Comparison of ENCODE assay signal across 15 mouse cellular contexts in the genomic region with DNA sequence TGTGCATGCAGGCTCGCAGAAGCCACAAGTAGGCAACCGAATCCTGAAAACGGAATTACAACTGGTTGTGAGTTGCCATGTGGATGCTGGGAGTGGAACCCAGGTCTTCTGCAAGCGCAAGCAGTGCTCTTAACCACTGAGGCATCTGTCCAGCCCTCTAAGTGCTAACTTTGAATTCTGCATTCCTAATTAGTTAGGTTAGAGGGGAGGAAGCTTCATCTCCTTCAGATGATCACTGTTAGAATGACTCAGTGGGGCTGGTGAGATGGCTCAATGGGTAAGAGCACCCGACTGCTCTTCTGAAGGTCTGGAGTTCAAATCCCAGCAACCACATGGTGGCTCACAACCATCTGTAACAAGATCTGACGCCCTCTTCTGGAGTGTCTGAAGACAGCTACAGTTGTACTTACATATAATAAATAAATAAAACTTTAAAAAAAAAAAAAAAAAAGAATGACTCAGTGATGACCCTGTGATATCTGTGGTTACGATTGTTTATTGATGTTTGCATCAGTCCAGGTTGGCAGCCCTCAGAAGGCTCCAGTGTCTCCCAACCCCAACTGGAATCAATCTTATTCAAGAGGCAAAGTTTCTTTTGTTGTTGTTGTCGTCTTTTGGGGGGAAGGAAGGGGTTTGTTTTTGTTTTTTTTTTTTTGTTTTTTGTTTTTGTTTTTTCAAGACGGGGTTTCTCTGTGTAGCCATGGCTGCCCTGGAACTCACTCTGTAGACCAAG. TPM values are rescaled to one million over a fixed set of nuclear protein-coding genes. Genes with fewer than 3 reads are reported as not detected.
DNase-seq lines count a peak whose midpoint lies in the region; TF ChIP-seq lines count a peak whose summit lies in the region.
"Not testable (repeated sequence)": the region's sequence is repeated elsewhere in the genome, so short reads cannot be mapped to it uniquely, and the experiment has no call there.
"Had no signal": no experiment of that assay in that cellular context is flagged by ENCODE, and none has a peak within 500 bp of the region (broad histone marks: within the 10 kb centered on the region; RNA-seq: fewer than 3 reads in every experiment).

No protein-coding gene starts in this region.

- H3K9me3 ChIP-seq in CH12.LX (replicated peaks; ENCODE audit: low read length); MEL (replicated peaks; ENCODE audit: insufficient read depth, low read length): not testable (repeated sequence)

- not testable (repeated sequence) for H3K4me3 ChIP-seq in CH12.LX (replicated peaks in 1 of 3; ENCODE audit: low read depth in 2 of 3, low read length in 2 of 3, poor library complexity in 1 of 3); MEL (ENCODE audit: control insufficient read depth in 1 of 2, insufficient read depth in 1 of 2, low read depth in 2 of 2, low read length in 2 of 2); gastrocnemius, adult 2 months; myocyte

- H3ac ChIP-seq in myocyte (ENCODE audit: control insufficient read depth, insufficient read length) = not testable (repeated sequence)

- H3K79me2 ChIP-seq in CH12.LX (replicated peaks; ENCODE audit: control insufficient read depth, extremely low read depth, insufficient read depth, poor library complexity, severe bottlenecking); MEL (ENCODE audit: control insufficient read depth, insufficient read depth, low read length, poor library complexity); myocyte (ENCODE audit: control insufficient read depth, insufficient read depth): not testable (repeated sequence)

- not testable (repeated sequence) for TF ChIP-seq RAD21 in CH12.LX (IDR thresholded peaks at IDR 0.05; ENCODE audit: low read depth, low read length); MEL (IDR thresholded peaks at IDR 0.05; ENCODE audit: low read depth, low read length)

- in situ Hi-C loops in CH12.LX (cut with MboI; ENCODE audit: low pct_ligation_motif_present, low pct_unique_long_range_greater_than_20kb, low sequenced_read_pairs) = not testable (repeated sequence)

- H3K27me3 ChIP-seq in CH12.LX (replicated peaks); MEL (ENCODE audit: control insufficient read depth in 1 of 2, insufficient read depth in 2 of 2, low read length in 2 of 2); myocyte (ENCODE audit: control insufficient read depth, insufficient read depth, insufficient read length): not testable (repeated sequence)

- H3K9ac ChIP-seq in CH12.LX (ENCODE audit: insufficient read depth, low read depth); MEL (ENCODE audit: control insufficient read depth, low read depth, low read length, poor library complexity, severe bottlenecking): not testable (repeated sequence)

- H3K4me2 ChIP-seq in CH12.LX (ENCODE audit: insufficient read depth, low read depth, poor library complexity, severe bottlenecking); myocyte (ENCODE audit: low read depth): not testable (repeated sequence)

- peaks cover 0 to 11% of the 10 kb centered on the region in 2 experiments; a peak in 1 of 4 replicates for H3K4me1 ChIP-seq in CH12.LX (ENCODE audit: control insufficient read depth in 1 of 2, insufficient read depth in 2 of 2)
- H3K4me1 ChIP-seq in MEL (ENCODE audit: control insufficient read depth in 1 of 2, insufficient read depth in 2 of 2, low read length in 2 of 2) = not testable (repeated sequence)

- dilution Hi-C loops in CH12.LX (cut with MboI; ENCODE audit: extremely low pct_ligation_motif_present, extremely low pct_unique_long_range_greater_than_20kb, low sequenced_read_pairs) = not testable (repeated sequence)

- H3K36me3 ChIP-seq in CH12.LX (replicated peaks in 1 of 2; ENCODE audit: control insufficient read depth in 1 of 2, insufficient read depth in 1 of 2, low read length in 1 of 2); MEL (ENCODE audit: control insufficient read depth in 1 of 2, insufficient read depth in 2 of 2, low read length in 2 of 2); myocyte (ENCODE audit: control insufficient read depth, insufficient read depth): not testable (repeated sequence)

- intact Hi-C loops in gastrocnemius, adult 2 months (cut with DNase I) = not testable (repeated sequence)

- TF ChIP-seq CTCF in CH12.LX (conservative IDR thresholded peaks at IDR 0.05 in 1 of 2, IDR thresholded peaks at IDR 0.05 in 1 of 2; ENCODE audit: low read depth in 2 of 2, low read length in 2 of 2); MEL (IDR thresholded peaks at IDR 0.05 in 2 of 3, conservative IDR thresholded peaks at IDR 0.05 in 1 of 3; ENCODE audit: control insufficient read depth in 1 of 3, insufficient read depth in 1 of 3, low read depth in 2 of 3, low read length in 3 of 3, poor library complexity in 1 of 3, severe bottlenecking in 1 of 3); gastrocnemius, adult 2 months (IDR thresholded peaks at IDR 0.05): not testable (repeated sequence)

- H3K27ac ChIP-seq in CH12.LX (ENCODE audit: insufficient read depth, low read depth); MEL (ENCODE audit: control insufficient read depth, low read depth, low read length): not testable (repeated sequence)
- peak overlapping the region; percentile 70; the same call in 1 of the 2 replicates for H3K27ac ChIP-seq in gastrocnemius, adult 2 months

- DNase-seq in 3134 (ENCODE audit: extremely low read depth, insufficient read length, low spot score) = peak; percentile 70
- peak; percentile 74 for DNase-seq in 3T3-L1 (ENCODE audit: low read depth, low spot score)
- not testable (repeated sequence) for DNase-seq in CH12.LX (ENCODE audit: extremely low read depth); MEL (ENCODE audit: low read depth, low spot score); gastrocnemius, adult 2 months
- peak; percentile 64 for DNase-seq in NIH3T3 (ENCODE audit: low read depth)

- not testable (repeated sequence) for TF ChIP-seq POLR2A in CH12.LX (IDR thresholded peaks at IDR 0.05; ENCODE audit: low read depth, low read length); MEL (IDR thresholded peaks at IDR 0.05; ENCODE audit: control insufficient read depth in 1 of 2, insufficient read depth in 1 of 2, low read depth in 1 of 2, low read length in 2 of 2, poor library complexity in 1 of 2); myocyte (IDR thresholded peaks at IDR 0.05; ENCODE audit: insufficient read length, low read depth)

- TF ChIP-seq EP300 in CH12.LX (IDR thresholded peaks at IDR 0.05; ENCODE audit: low read length); MEL (IDR thresholded peaks at IDR 0.05; ENCODE audit: low read depth in 1 of 2, low read length in 2 of 2): not testable (repeated sequence)

TF ChIP-seq in CH12.LX, 34 proteins besides CTCF, POLR2A, EP300 and RAD21:
- peak; percentile 83 for TF ChIP-seq TBP (conservative IDR thresholded peaks at IDR 0.05; ENCODE audit: low read depth, low read length)

TF ChIP-seq in MEL, 35 proteins besides CTCF, POLR2A, EP300 and RAD21:
- TF ChIP-seq TBP (IDR thresholded peaks at IDR 0.05; ENCODE audit: low read depth, low read length) = peak; percentile 82

TF ChIP-seq in myocyte, 11 proteins besides CTCF, POLR2A, EP300 and RAD21:
- TF ChIP-seq CEBPB (IDR thresholded peaks at IDR 0.05; ENCODE audit: insufficient read depth, poor library complexity, severe bottlenecking) = 0 out of 2 replicates have a peak, but pooled peaks have one; percentile 8

RNA-seq across cellular contexts. Expression of a gene that starts 20.1 kb away (rescaled TPM):
- total RNA-seq in CH12.LX (2012; rRNA removed) (571 and 589 TPM in 2 replicates), CH12.LX (2014; rRNA removed) (281 and 297 TPM in 2 replicates), MEL (2012; rRNA removed) (513 and 583 TPM in 2 replicates)
- polyA plus RNA-seq in CH12.LX (2012; ENCODE audit: insufficient read length, low read depth) (33.9 and 35.0 TPM in 2 replicates), MEL (2012; ENCODE audit: insufficient read depth in 1 of 2, insufficient read length in 2 of 2, low read depth in 1 of 2, low replicate concordance in 2 of 2, missing spikeins in 1 of 2) (10 to 100 TPM in 1 of 2 experiments, not detected in 1; 59.4 TPM), myocyte (2012; fragmentation: generic; extraction: Trizol) (947 TPM)
- total RNA-seq in gastrocnemius, adult 2 months (2021) = 10 to 100 TPM; 25.6 to 33.1 TPM

RNA-seq across cellular contexts. Expression of a gene that starts 26.8 kb away (rescaled TPM):
- total RNA-seq in CH12.LX (2012; rRNA removed) = 8.2 and 8.6 TPM in 2 replicates
- total RNA-seq in CH12.LX (2014; rRNA removed) = 4.3 and 6.7 TPM in 2 replicates
- 30.7 and 31.9 TPM in 2 replicates for polyA plus RNA-seq in CH12.LX (2012; ENCODE audit: insufficient read length, low read depth)
- total RNA-seq in MEL (2012; rRNA removed) = 10.4 and 12.8 TPM in 2 replicates
- 10 to 100 TPM in 1 of 2 experiments, not detected in 1; 49.6 TPM for polyA plus RNA-seq in MEL (2012; ENCODE audit: insufficient read depth in 1 of 2, insufficient read length in 2 of 2, low read depth in 1 of 2, low replicate concordance in 2 of 2, missing spikeins in 1 of 2)
- 10 to 100 TPM; 60.2 to 62.5 TPM for total RNA-seq in gastrocnemius, adult 2 months (2021)
- 33.7 TPM for polyA plus RNA-seq in myocyte (2012; fragmentation: generic; extraction: Trizol)

RNA-seq across cellular contexts. Expression of a gene that starts 27.2 kb away (rescaled TPM):
- total RNA-seq in CH12.LX (2012; rRNA removed) = not detected in 2 replicates
- total RNA-seq in CH12.LX (2014; rRNA removed) = not detected in 2 replicates
- not detected in 2 replicates for polyA plus RNA-seq in CH12.LX (2012; ENCODE audit: insufficient read length, low read depth)
- 0.20 TPM in 1 of 2 replicates, not detected in the other for total RNA-seq in MEL (2012; rRNA removed)
- polyA plus RNA-seq in MEL (2012; ENCODE audit: insufficient read depth in 1 of 2, insufficient read length in 2 of 2, low read depth in 1 of 2, low replicate concordance in 2 of 2, missing spikeins in 1 of 2) = under 1 TPM in 1 of 2 experiments, not detected in 1; 0.52 TPM
- 1 to 10 TPM in 1 of 2 experiments, not detected in 1; 1.8 TPM for total RNA-seq in gastrocnemius, adult 2 months (2021)
- polyA plus RNA-seq in myocyte (2012; fragmentation: generic; extraction: Trizol) = not detected
- total RNA-seq: adrenal gland, postnatal 14 days; ES-E14; G1E had no signal
- polyA plus RNA-seq: adrenal gland, adult 2 months; brain, embryonic 14.5 days; C2C12; cerebellum, adult 2 months; G1E; Patski had no signal

Comparison
In these comparisons a context has a peak if more than half of its experiments do, and no peak if none do; other contexts are left out.
1. RNA of a gene that starts 20.1 kb away (total RNA-seq): 281 to 589 TPM in CH12.LX and 513 to 583 TPM in MEL; 25.6 to 33.1 TPM in gastrocnemius, adult 2 months; every median in the first group is over 4 times any median in the second.